Mouse (Mus musculus) kidney, adult 2 months (tissue): ENCODE data around the gene Xpo5. TPM values are rescaled to one million over a fixed set of nuclear protein-coding genes. Genes with fewer than 3 reads are reported as not detected.

Experiments used
- DNase-seq: peaks from one replicate; pipeline ENCODE4 v3.0.0; 2021
- H3K27ac ChIP-seq: fragments of 200-500 bp; 2 replicates; pipeline ENCODE4 v1.5.1; 2012; ENCODE audit warnings: low read depth, low read length, control low read depth, inconsistent platforms; ENCODE audit not compliant: insufficient read depth
- H3K27me3 ChIP-seq: fragments of 200-500 bp; replicated peaks from 2 replicates; pipeline ENCODE4 v1.6.1; 2012; ENCODE audit warnings: mild to moderate bottlenecking, moderate library complexity, low read length, inconsistent platforms; ENCODE audit not compliant: control insufficient read depth, insufficient read depth
- H3K36me3 ChIP-seq: fragments of 200-500 bp; 2 replicates; pipeline ENCODE4 v1.6.1; 2012; ENCODE audit warnings: mild to moderate bottlenecking, moderate library complexity, low read length, inconsistent platforms; ENCODE audit not compliant: control insufficient read depth, insufficient read depth
- H3K4me1 ChIP-seq: fragments of 200-500 bp; 2 replicates; pipeline ENCODE4 v1.6.1; 2011; ENCODE audit warnings: low read length; ENCODE audit not compliant: control insufficient read depth, insufficient read depth
- H3K4me3 ChIP-seq: fragments of 200-500 bp; 2 replicates; pipeline ENCODE4 v1.5.1; 2011; ENCODE audit warnings: mild to moderate bottlenecking, low read depth, low read length, control low read depth; ENCODE audit not compliant: insufficient read depth
- CTCF ChIP-seq: fragments of 200-500 bp; conservative IDR thresholded peaks from 2 replicates; pipeline ENCODE4 v1.5.1; 2011; ENCODE audit warnings: low read depth, mild to moderate bottlenecking, control low read depth, low read length, moderate library complexity, mixed read lengths; ENCODE audit not compliant: insufficient read depth, insufficient read length
- POLR2A ChIP-seq: fragments of 200-500 bp; IDR thresholded peaks from one replicate; pipeline ENCODE4 v1.6.1; 2011; ENCODE audit warnings: low read depth, low read length, control low read depth
- WGBS: fragments of 180-500 bp; shearing (Covaris S2); methylation state at CpG from one replicate; pipeline ENCODE4 v1.1.7; 2018; 5-methylcytosine and 5-hydroxymethylcytosine counted together
- polyA plus RNA-seq: library from polyadenylated mRNA; depleted of rRNA; stranded (reverse); fragments of >200 nt; gene quantifications from 2 replicates; pipeline ENCODE4 v1.2.3, GENCODE M21; 2012

The Xpo5 gene
- polyA plus RNA-seq, 1 experiment, result 18.5 TPM

DNA sequence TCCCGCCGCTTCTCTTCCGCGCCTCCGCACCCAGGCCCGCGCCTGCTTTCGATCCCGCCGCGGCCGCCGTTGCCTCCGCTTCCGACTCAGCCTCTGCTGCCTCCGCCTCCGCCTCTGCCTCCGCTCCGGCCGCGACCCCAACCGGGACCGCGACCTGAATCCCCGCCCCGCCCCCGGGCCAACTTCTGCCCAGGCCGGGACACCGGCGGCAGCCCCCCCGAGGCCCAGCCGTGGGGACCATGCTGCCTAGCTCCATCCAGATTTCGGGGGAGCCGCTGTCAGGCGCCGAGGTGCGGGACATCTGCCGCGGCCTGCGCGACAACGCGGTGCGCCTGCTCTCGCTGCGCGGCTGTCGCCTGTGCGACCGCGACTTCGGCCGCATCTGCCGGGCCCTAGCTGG lies 51.5 kb downstream of the Xpo5 start:
- Histone ChIP-seq H3K27ac (no peak overlapping the region), H3K4me1 (peaks cover 3% of the 10 kb centered on the region; the same call in 1 of the 2 replicates), H3K4me3 (peak overlapping the region; percentile 15), H3K27me3 (no peaks in the 10 kb centered on the region), H3K36me3 (no peaks in the 10 kb centered on the region)
- WGBS, result under 1% methylated on average over 53 of the region's 54 CpGs
- TF ChIP-seq CTCF, result no peak
- TF ChIP-seq POLR2A, result no peak
- DNase-seq, result no peak

GRCm38 (mm10) chr17:46255147-46255546 lies 52.6 kb downstream of the Xpo5 start:
- DNase-seq, result no peak
- 27% methylated on average over 6 of the region's 6 CpGs for WGBS
- no peaks in the 10 kb centered on the region for H3K36me3 ChIP-seq
- no peak overlapping the region for H3K4me3 ChIP-seq
- no peaks in the 10 kb centered on the region for H3K27me3 ChIP-seq
- H3K4me1 ChIP-seq, result peaks cover 3% of the 10 kb centered on the region; the same call in 1 of the 2 replicates
- TF ChIP-seq POLR2A (no peak), CTCF (no peak)
- H3K27ac ChIP-seq, result no peak overlapping the region

DNA sequence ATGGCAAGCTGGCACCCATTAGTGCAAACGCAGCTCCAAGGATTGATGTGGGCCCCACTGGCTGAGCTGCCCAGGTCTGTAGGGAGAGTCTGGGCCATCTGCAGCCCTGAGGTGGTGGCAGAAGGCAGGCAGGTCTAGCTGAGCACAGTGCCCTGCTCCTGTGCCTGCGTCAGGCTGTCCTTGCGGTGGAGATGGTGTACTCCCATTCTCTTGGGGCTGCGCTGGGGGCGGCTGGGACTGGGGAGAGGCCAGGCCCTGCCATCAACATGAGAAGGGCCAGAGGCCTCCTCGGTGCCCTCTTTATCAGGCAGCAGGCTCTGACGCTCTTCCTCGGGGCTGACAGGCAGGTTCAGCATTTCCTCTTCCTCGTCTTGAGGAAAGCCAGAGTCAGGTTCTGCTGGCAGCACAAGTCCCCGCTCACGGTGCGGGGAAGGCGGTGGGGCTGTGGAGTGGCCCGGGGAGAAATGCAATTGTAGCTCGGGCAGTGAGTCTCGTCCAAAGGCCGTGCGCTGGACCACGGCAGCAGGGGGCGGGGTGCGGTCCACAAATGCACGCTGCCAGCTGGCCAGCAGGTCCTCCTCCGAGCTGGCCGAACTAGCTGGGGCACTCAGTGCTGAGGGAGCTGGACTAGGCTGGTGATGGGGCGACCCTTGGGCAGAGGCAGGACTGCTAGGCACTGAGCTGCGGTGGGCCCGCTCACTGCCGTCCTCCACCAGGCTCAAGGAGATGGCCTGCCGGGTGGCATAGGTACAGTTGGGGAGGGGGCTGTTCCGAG lies 55.9 kb downstream of the Xpo5 start:
- DNase-seq, result peak; percentile 58
- no peaks in the 10 kb centered on the region for H3K27me3 ChIP-seq
- H3K36me3 ChIP-seq, result no peaks in the 10 kb centered on the region
- TF ChIP-seq POLR2A (no peak), CTCF (no peak)
- 69% methylated on average over 30 of the region's 30 CpGs for WGBS
- H3K4me3 ChIP-seq, result no peak overlapping the region
- H3K4me1 ChIP-seq, result peaks cover 1% of the 10 kb centered on the region; the same call in 1 of the 2 replicates
- no peak overlapping the region for H3K27ac ChIP-seq

GRCm38 (mm10) chr17:46259675-46260074 lies 57.1 kb downstream of the Xpo5 start:
- no peaks in the 10 kb centered on the region; the same call in 1 of the 2 replicates for H3K36me3 ChIP-seq
- H3K4me3 ChIP-seq, result no peak overlapping the region
- TF ChIP-seq CTCF (no peak), POLR2A (no peak)
- 87% methylated on average over 17 of the region's 17 CpGs for WGBS
- no peaks in the 10 kb centered on the region for H3K27me3 ChIP-seq
- DNase-seq, result no peak
- H3K27ac ChIP-seq, result no peak overlapping the region
- H3K4me1 ChIP-seq, result no peaks in the 10 kb centered on the region

- Histone ChIP-seq H3K27ac (no peak overlapping the region), H3K4me3 (no peak overlapping the region), H3K36me3 (no peaks in the 10 kb centered on the region; the same call in 1 of the 2 replicates), H3K27me3 (no peaks in the 10 kb centered on the region), H3K4me1 (0 out of 2 replicates have a peak, but pooled peaks cover 3% of the 10 kb centered on the region)
- DNase-seq, result no peak
- no peak for TF ChIP-seq CTCF
- TF ChIP-seq POLR2A, result no peak
- WGBS, result 83% methylated on average over 5 of the region's 5 CpGs
Observed at GRCm38 (mm10) chr17:46262201-46262694, 59.7 kb downstream of the Xpo5 start.

DNA sequence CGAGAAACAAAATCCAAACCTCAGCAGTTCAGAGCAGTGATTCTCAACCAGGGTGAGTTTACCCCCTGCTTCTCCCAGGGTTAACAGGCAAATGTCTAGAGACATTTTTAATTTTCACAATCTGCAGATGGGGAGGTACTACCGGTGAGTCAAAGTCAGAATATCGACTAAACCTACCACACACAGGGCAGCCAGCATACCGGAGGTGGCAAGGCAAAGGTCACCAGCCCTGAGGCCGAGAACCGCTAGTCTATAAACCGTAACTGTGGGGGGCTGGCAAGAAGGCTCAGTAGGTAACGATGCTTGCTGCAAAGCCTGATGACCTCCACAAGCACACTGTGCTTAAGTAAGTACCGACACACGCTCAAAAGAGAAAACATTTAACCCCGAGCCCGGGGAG lies 62.9 kb downstream of the Xpo5 start:
- H3K36me3 ChIP-seq, result no peaks in the 10 kb centered on the region; the same call in 1 of the 2 replicates
- no peak overlapping the region for H3K27ac ChIP-seq
- H3K4me1 ChIP-seq, result 0 out of 2 replicates have a peak, but pooled peaks cover 6% of the 10 kb centered on the region
- DNase-seq, result no peak
- no peak overlapping the region for H3K4me3 ChIP-seq
- TF ChIP-seq POLR2A (no peak), CTCF (no peak)
- WGBS, result 64% methylated on average over 12 of the region's 12 CpGs
- no peaks in the 10 kb centered on the region for H3K27me3 ChIP-seq

- TF ChIP-seq CTCF (peak; percentile 86), POLR2A (no peak)
- no peak overlapping the region for H3K4me3 ChIP-seq
Observed at GRCm38 (mm10) chr17:46265918-46266618, 63.5 kb downstream of the Xpo5 start.

More at GRCm38 (mm10) chr17:46265918-46266618, 63.5 kb downstream of the Xpo5 start:
- Histone ChIP-seq H3K27me3 (no peaks in the 10 kb centered on the region), H3K27ac (no peak overlapping the region), H3K36me3 (no peaks in the 10 kb centered on the region; the same call in 1 of the 2 replicates), H3K4me1 (0 out of 2 replicates have a peak, but pooled peaks cover 6% of the 10 kb centered on the region)
- WGBS, result 20% methylated on average over 14 of the region's 14 CpGs
- peak; percentile 83 for DNase-seq
